Comparison of ENCODE assay signal across 12 mouse cellular contexts in genomic region chr15:83570641-83571040, GRCm38 (mm10). TPM values are rescaled to one million over a fixed set of nuclear protein-coding genes. Genes with fewer than 3 reads are reported as not detected.
DNase-seq lines count a peak whose midpoint lies in the region; ATAC-seq and TF ChIP-seq lines count a peak whose summit lies in the region.
"Had no signal": no experiment of that assay in that cellular context is flagged by ENCODE, and none has a peak within 500 bp of the region (broad histone marks: within the 10 kb centered on the region; RNA-seq: fewer than 3 reads in every experiment).

No protein-coding gene starts in this region.

- TF ChIP-seq POLR2A in kidney, adult 2 months (IDR thresholded peaks at IDR 0.05; ENCODE audit: low read depth, low read length), result no peak

- H3K9ac ChIP-seq in kidney, embryonic 14.5 days (ENCODE audit: low read depth, low read length), result no peak overlapping the region
- no peak overlapping the region for H3K9ac ChIP-seq in liver, embryonic 14.5 days (replicated peaks)
- H3K9ac ChIP-seq: midbrain, embryonic 15.5 days had no signal

- H3K27me3 ChIP-seq in kidney, adult 2 months (replicated peaks; ENCODE audit: control insufficient read depth, insufficient read depth, low read length), result no peaks in the 10 kb centered on the region
- no peaks in the 10 kb centered on the region for H3K27me3 ChIP-seq in kidney, embryonic 14.5 days (ENCODE audit: control insufficient read depth, insufficient read depth, low read length)
- no peaks in the 10 kb centered on the region for H3K27me3 ChIP-seq in liver, embryonic 14.5 days (ENCODE audit: control insufficient read depth, insufficient read depth, low read length)
- H3K27me3 ChIP-seq: midbrain, embryonic 15.5 days had no signal

- no peak for TF ChIP-seq EP300 in liver, embryonic 14.5 days (IDR thresholded peaks at IDR 0.05; ENCODE audit: low read depth)

- H3K4me1 ChIP-seq in kidney, adult 2 months (ENCODE audit: control insufficient read depth, insufficient read depth, low read length), result 0 out of 2 replicates have a peak, but pooled peaks cover 3% of the 10 kb centered on the region
- H3K4me1 ChIP-seq in kidney, embryonic 14.5 days (ENCODE audit: control insufficient read depth, insufficient read depth, low read length), result no peaks in the 10 kb centered on the region
- H3K4me1 ChIP-seq in liver, embryonic 14.5 days (replicated peaks; ENCODE audit: control insufficient read depth in 2 of 2, insufficient read depth in 2 of 2, low read length in 1 of 2), result peaks cover 8 to 12% of the 10 kb centered on the region in 2 experiments
- H3K4me1 ChIP-seq: midbrain, embryonic 15.5 days had no signal

- ATAC-seq in kidney, embryonic 14.5 days (ENCODE audit: low FRiP score, low TSS enrichment), result no peak
- no peak for ATAC-seq in liver, embryonic 14.5 days (ENCODE audit: insufficient read depth)
- no peak for ATAC-seq in frontal cortex, adult (ENCODE audit: low TSS enrichment)
- ATAC-seq: midbrain, embryonic 15.5 days had no signal

- H3K4me3 ChIP-seq in kidney, adult 2 months (ENCODE audit: insufficient read depth, low read depth, low read length), result no peak overlapping the region
- H3K4me3 ChIP-seq in kidney, embryonic 14.5 days (ENCODE audit: low read length), result no peak overlapping the region
- H3K4me3 ChIP-seq in liver, embryonic 14.5 days (ENCODE audit: insufficient read depth in 1 of 2, low read depth in 2 of 2, low read length in 2 of 2), result no peak overlapping the region
- H3K4me3 ChIP-seq: midbrain, embryonic 15.5 days had no signal

- no peak overlapping the region for H3K27ac ChIP-seq in kidney, adult 2 months (ENCODE audit: insufficient read depth, low read depth, low read length)
- H3K27ac ChIP-seq in kidney, embryonic 14.5 days (ENCODE audit: low read depth, low read length), result no peak overlapping the region
- H3K27ac ChIP-seq in liver, embryonic 14.5 days, result no peak overlapping the region
- H3K27ac ChIP-seq: midbrain, embryonic 15.5 days had no signal

- WGBS in kidney, adult 2 months, result 68% methylated on average over 2 of the region's 2 CpGs
- WGBS in kidney, embryonic 14.5 days, result 55% methylated on average over 2 of the region's 2 CpGs
- 53% methylated on average over 2 of the region's 2 CpGs for WGBS in liver, embryonic 14.5 days (ENCODE audit: insufficient replicate concordance)

- DNase-seq in kidney, adult 2 months, result no peak
- DNase-seq in 416B (ENCODE audit: low read depth), result peak; percentile 43
- peak; percentile 55 for DNase-seq in ES-CJ7 (ENCODE audit: low read depth, low spot score)
- no peak for DNase-seq in liver, embryonic 14.5 days (ENCODE audit: low read depth in 3 of 3, low spot score in 3 of 3)
- no peak for DNase-seq in frontal cortex, postnatal 14 days (ENCODE audit: low spot score in 2 of 2)
- DNase-seq in lung, postnatal 10 days, result no peak
- DNase-seq: cerebellum, postnatal 25 days; gastrocnemius, postnatal 36 days; kidney, adult 18-20 months had no signal

- H3K9me3 ChIP-seq in kidney, embryonic 14.5 days (ENCODE audit: control insufficient read depth, low read length), result no peaks in the 10 kb centered on the region
- H3K9me3 ChIP-seq in liver, embryonic 14.5 days (ENCODE audit: control insufficient read depth, low read length), result no peaks in the 10 kb centered on the region
- H3K9me3 ChIP-seq: midbrain, embryonic 15.5 days had no signal

- H3K4me2 ChIP-seq in kidney, embryonic 14.5 days (replicated peaks; ENCODE audit: low read depth, low read length), result no peak overlapping the region
- no peak overlapping the region for H3K4me2 ChIP-seq in liver, embryonic 14.5 days (ENCODE audit: low read depth)
- H3K4me2 ChIP-seq: midbrain, embryonic 15.5 days had no signal

- H3K36me3 ChIP-seq in kidney, adult 2 months (ENCODE audit: control insufficient read depth, insufficient read depth, low read length), result no peaks in the 10 kb centered on the region
- peaks cover 9% of the 10 kb centered on the region for H3K36me3 ChIP-seq in kidney, embryonic 14.5 days (ENCODE audit: control insufficient read depth, insufficient read depth, low read length)
- H3K36me3 ChIP-seq in liver, embryonic 14.5 days (replicated peaks; ENCODE audit: control insufficient read depth, insufficient read depth, low read depth), result peaks cover 22% of the 10 kb centered on the region

- TF ChIP-seq CTCF in kidney, adult 2 months (conservative IDR thresholded peaks at IDR 0.05; ENCODE audit: insufficient read depth, insufficient read length, low read depth, low read length), result peak; percentile 42
- TF ChIP-seq CTCF in liver, embryonic 14.5 days (IDR thresholded peaks at IDR 0.05; ENCODE audit: low read depth), result peak; percentile 67

RNA-seq across cellular contexts. Expression of gene Mcat, which starts 7.1 kb away (rescaled TPM):
- polyA plus RNA-seq in kidney, adult 2 months (2012; rRNA removed), result 31.8 and 34.3 TPM in 2 replicates
- 29.3 and 43.7 TPM in 2 replicates for polyA plus RNA-seq in kidney, embryonic 14.5 days (2014; fragmentation: Nextera tagmentation; extraction: Ambion mirVana)
- 9.8 and 10.9 TPM in 2 replicates for polyA plus RNA-seq in liver, embryonic 14.5 days (2012; rRNA removed)
- 15.5 and 17.7 TPM in 2 replicates for polyA plus RNA-seq in liver, embryonic 14.5 days (2014; fragmentation: Nextera tagmentation; extraction: Ambion mirVana)

RNA-seq across cellular contexts. Expression of gene Tspo, which starts 7.2 kb away (rescaled TPM):
- 402 and 410 TPM in 2 replicates for polyA plus RNA-seq in kidney, adult 2 months (2012; rRNA removed)
- 57.8 and 60.7 TPM in 2 replicates for polyA plus RNA-seq in kidney, embryonic 14.5 days (2014; fragmentation: Nextera tagmentation; extraction: Ambion mirVana)
- 98.4 and 108 TPM in 2 replicates for polyA plus RNA-seq in liver, embryonic 14.5 days (2012; rRNA removed)
- polyA plus RNA-seq in liver, embryonic 14.5 days (2014; fragmentation: Nextera tagmentation; extraction: Ambion mirVana), result 243 and 246 TPM in 2 replicates

RNA-seq across cellular contexts. Expression of gene Ttll12, which starts 24.3 kb away (rescaled TPM):
- 18.0 and 20.5 TPM in 2 replicates for polyA plus RNA-seq in kidney, adult 2 months (2012; rRNA removed)
- 34.6 and 42.3 TPM in 2 replicates for polyA plus RNA-seq in kidney, embryonic 14.5 days (2014; fragmentation: Nextera tagmentation; extraction: Ambion mirVana)
- 29.9 and 32.5 TPM in 2 replicates for polyA plus RNA-seq in liver, embryonic 14.5 days (2012; rRNA removed)
- polyA plus RNA-seq in liver, embryonic 14.5 days (2014; fragmentation: Nextera tagmentation; extraction: Ambion mirVana), result 36.2 and 43.7 TPM in 2 replicates

RNA-seq across cellular contexts. Expression of gene Bik, which starts 44.0 kb away (rescaled TPM):
- 18.9 and 20.8 TPM in 2 replicates for polyA plus RNA-seq in kidney, adult 2 months (2012; rRNA removed)
- 12.3 and 12.6 TPM in 2 replicates for polyA plus RNA-seq in kidney, embryonic 14.5 days (2014; fragmentation: Nextera tagmentation; extraction: Ambion mirVana)
- polyA plus RNA-seq in liver, embryonic 14.5 days (2012; rRNA removed), result 1.3 and 1.8 TPM in 2 replicates
- 1.4 and 2.0 TPM in 2 replicates for polyA plus RNA-seq in liver, embryonic 14.5 days (2014; fragmentation: Nextera tagmentation; extraction: Ambion mirVana)

RNA-seq across cellular contexts. Expression of gene Ttll1, which starts 59.9 kb away (rescaled TPM):
- 10.3 and 11.1 TPM in 2 replicates for polyA plus RNA-seq in kidney, adult 2 months (2012; rRNA removed)
- polyA plus RNA-seq in kidney, embryonic 14.5 days (2014; fragmentation: Nextera tagmentation; extraction: Ambion mirVana), result 14.8 and 19.8 TPM in 2 replicates
- polyA plus RNA-seq in liver, embryonic 14.5 days (2012; rRNA removed), result 3.5 and 3.7 TPM in 2 replicates
- polyA plus RNA-seq in liver, embryonic 14.5 days (2014; fragmentation: Nextera tagmentation; extraction: Ambion mirVana), result 1.9 and 2.7 TPM in 2 replicates

Comparison
In these comparisons a context has a peak if more than half of its experiments do, and no peak if none do; other contexts are left out.
1. DNase-seq: peak in 416B (single experiment) and ES-CJ7 (single experiment); none in kidney, adult 2 months (single experiment), liver, embryonic 14.5 days (0 of 3), frontal cortex, postnatal 14 days (0 of 2) and lung, postnatal 10 days (single experiment).